Mouse (Mus musculus) hindbrain, embryonic 16.5 days (tissue): Measurements from ENCODE around the gene Abl1. TPM values are rescaled to one million over a fixed set of nuclear protein-coding genes. Genes with fewer than 3 reads are reported as not detected.
A peak's percentile ranks its signal among the peaks of the same experiment; 100 is the strongest.

Experiments
- ATAC-seq: fragments of 200-750 bp; cut with Nextera tagmentation; 2 replicates; pipeline ENCODE4 v1.8.0; 2017; ENCODE audit warnings: moderate TSS enrichment, moderate library complexity
- H3K27ac ChIP-seq: fragments of 300-500 bp; sonication (generic); 2 replicates; pipeline ENCODE4 v1.5.1; 2014; ENCODE audit warnings: low read depth, mild to moderate bottlenecking, control low read depth, low read length, moderate library complexity
- H3K27me3 ChIP-seq: fragments of 300-500 bp; sonication (generic); replicated peaks from 2 replicates; pipeline ENCODE4 v1.6.1; 2014; ENCODE audit warnings: low read length; ENCODE audit not compliant: control insufficient read depth, insufficient read depth
- H3K36me3 ChIP-seq: fragments of 300-500 bp; sonication (generic); 2 replicates; pipeline ENCODE4 v1.6.1; 2014; ENCODE audit warnings: mild to moderate bottlenecking, low read length, moderate library complexity, mixed read lengths; ENCODE audit not compliant: control insufficient read depth, insufficient read depth
- H3K4me1 ChIP-seq: fragments of 300-500 bp; sonication (generic); 2 replicates; pipeline ENCODE4 v1.6.1; 2014; ENCODE audit warnings: low read depth, low read length; ENCODE audit not compliant: control insufficient read depth, insufficient read depth
- H3K4me2 ChIP-seq: fragments of 300-500 bp; sonication (generic); 2 replicates; pipeline ENCODE4 v1.6.1; 2014; ENCODE audit warnings: mild to moderate bottlenecking, low read length, control low read depth, moderate library complexity
- H3K4me3 ChIP-seq: fragments of 300-500 bp; sonication (generic); 2 replicates; pipeline ENCODE4 v1.5.1; 2014; ENCODE audit warnings: mild to moderate bottlenecking, low read length, control low read depth, moderate library complexity
- H3K9ac ChIP-seq: fragments of 300-500 bp; sonication (generic); 2 replicates; pipeline ENCODE4 v1.6.1; 2014; ENCODE audit warnings: low read depth, mild to moderate bottlenecking, control low read depth, low read length, moderate library complexity
- H3K9me3 ChIP-seq: fragments of 300-500 bp; sonication (generic); 2 replicates; pipeline ENCODE4 v1.6.1; 2014; ENCODE audit warnings: mild to moderate bottlenecking, low read length, moderate library complexity; ENCODE audit not compliant: control insufficient read depth
- WGBS: fragments of 180-500 bp; shearing (Covaris S2); extraction: QIAGEN DNeasy Blood & Tissue Kit; methylation state at CpG from one replicate; pipeline ENCODE4 v1.1.7; 2014; 5-methylcytosine and 5-hydroxymethylcytosine counted together
- polyA plus RNA-seq: library from polyadenylated mRNA; unstranded; fragments of >200 nt; fragmentation: Nextera tagmentation; extraction: Ambion mirVana; gene quantifications from 2 replicates; pipeline ENCODE4 v1.2.1, GENCODE M21; 2015

Abl1 gene
- polyA plus RNA-seq: 13.2 and 18.2 TPM in 2 replicates

DNA sequence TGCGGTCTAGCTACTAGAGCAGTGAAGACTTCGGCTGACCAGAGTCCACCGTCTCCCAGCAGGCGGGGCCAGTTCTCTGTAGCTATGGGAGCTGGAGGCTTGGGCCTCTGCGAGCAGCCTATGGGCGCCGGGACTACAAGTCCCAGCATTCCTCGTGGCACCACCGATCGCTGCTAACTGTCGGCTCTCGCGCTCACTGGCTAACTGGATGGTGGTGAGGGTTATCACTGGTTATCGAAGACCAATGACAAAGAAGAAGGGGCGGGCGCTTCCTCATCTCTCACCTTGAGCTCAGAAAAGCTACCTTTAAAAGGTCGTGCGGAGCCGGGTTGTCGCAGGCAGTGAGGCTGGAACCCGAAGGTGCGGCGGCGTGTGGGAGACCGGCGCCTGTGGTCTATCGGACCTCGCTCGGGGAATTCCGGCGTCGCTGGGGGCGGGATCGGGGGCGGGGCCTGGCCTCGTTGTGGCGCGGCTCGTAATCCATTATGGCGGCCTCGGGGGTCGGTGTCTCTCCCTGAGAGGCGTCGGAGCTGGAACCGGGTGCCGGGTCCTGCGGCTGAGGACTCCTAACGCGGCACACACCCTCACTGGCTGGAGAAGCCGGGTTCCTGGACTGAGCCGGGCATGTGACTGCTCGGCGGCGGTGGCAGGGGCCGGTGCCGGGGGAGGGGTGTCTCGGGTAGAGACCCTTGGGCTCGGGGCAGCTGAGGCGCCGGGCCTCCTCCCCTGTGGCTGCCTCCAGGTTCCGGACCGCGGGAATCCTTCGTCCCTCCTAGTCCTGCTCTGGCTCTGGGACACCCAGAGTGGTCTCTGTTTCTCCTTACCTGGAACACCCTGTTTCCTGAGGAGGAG is at the start of gene Abl1:
Gene Abl1, plus strand, starts transcription at position 303 of the 852 bp plus-strand sequence.
- Histone ChIP-seq H3K4me1 (peaks cover 25% of the 10 kb centered on the region), H3K4me2 (peak within 1 kb of the TSS; percentile 75), H3K27ac (peak within 1 kb of the TSS; percentile 98), H3K4me3 (peak within 1 kb of the TSS; percentile 96), H3K36me3 (no peaks in the 10 kb centered on the region), H3K9ac (peak within 1 kb of the TSS; percentile 98), H3K27me3 (no peaks in the 10 kb centered on the region), H3K9me3 (no peaks in the 10 kb centered on the region)
- WGBS: under 1% methylated on average over 55 of the region's 64 CpGs
- peak; percentile 100 for ATAC-seq

DNA sequence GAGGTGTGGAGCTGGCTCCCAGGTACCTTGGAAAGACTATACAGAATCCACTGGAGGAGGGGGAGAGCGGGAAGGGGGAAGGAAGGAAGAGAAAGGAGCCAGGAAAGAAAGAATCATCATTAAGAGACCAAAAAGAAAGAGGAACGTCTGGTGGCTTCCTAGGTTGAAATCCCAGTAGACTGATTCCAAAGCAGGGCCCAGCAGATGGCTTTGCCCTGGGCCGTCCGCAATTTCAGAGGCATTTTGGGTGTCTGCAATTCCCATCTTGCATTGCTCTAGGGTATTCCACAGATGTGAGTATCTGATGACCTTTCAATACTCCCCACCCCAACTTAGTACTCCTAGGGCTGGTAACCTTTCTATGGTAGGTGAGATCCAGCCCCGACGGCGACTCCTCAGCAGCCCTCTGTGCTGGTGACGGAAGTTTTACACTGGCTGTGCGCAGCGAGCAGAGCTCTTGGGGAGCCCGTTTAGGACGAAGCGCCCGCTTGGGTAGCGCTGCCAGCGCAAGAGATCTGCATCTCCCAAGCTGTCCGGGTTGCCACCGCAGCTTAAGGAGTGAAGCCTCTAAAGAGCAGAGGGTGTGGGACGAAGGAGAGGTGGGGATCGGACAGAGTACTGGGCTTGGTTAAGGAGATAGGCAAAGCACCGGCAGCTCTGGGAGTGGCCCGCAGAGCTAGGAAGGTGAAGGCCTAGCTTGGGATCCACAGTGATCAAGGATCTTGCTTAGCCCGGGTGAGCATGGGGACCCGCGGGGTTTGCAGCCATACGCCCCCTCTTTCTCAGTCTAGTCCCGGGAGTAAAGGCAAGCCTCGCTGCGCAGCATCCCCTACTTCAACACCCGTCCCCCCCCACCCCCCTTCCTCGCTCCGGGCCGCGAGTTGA is 49.4 kb upstream of the Abl1 start:
- H3K9ac ChIP-seq: no peak overlapping the region

DNA sequence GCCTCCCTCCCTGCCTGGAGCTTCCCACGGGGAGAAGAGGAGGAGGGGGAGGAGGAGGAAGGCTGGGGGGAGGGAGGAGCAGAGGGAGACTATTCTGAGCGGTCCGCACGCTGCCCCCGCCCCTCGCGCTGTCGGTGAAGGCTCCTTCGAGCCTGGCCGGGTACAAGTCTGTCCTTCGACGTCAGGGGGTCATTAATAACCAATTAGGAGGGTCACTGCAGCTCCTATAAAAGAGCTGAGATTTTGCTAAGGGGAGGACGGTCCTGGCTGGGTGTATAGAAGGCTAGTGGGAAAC is 48.8 kb upstream of the Abl1 start:
- ATAC-seq: no peak
- 1% methylated on average over 12 of the region's 13 CpGs for WGBS
- Histone ChIP-seq H3K36me3 (no peaks in the 10 kb centered on the region), H3K4me3 (no peak overlapping the region), H3K27ac (no peak overlapping the region), H3K4me1 (peaks cover 36% of the 10 kb centered on the region), H3K27me3 (peaks cover 65% of the 10 kb centered on the region), H3K4me2 (no peak overlapping the region), H3K9me3 (no peaks in the 10 kb centered on the region), H3K9ac (no peak overlapping the region)

More for the DNA sequence above, 49.4 kb upstream of the Abl1 start:
- H3K27ac ChIP-seq: no peak overlapping the region
- no peak overlapping the region for H3K4me2 ChIP-seq
- peaks cover 36% of the 10 kb centered on the region for H3K4me1 ChIP-seq
- H3K4me3 ChIP-seq: no peak overlapping the region
- peaks cover 64% of the 10 kb centered on the region for H3K27me3 ChIP-seq
- H3K36me3 ChIP-seq: no peaks in the 10 kb centered on the region
- H3K9me3 ChIP-seq: no peaks in the 10 kb centered on the region
- no peak for ATAC-seq
- under 1% methylated on average over 32 of the region's 34 CpGs for WGBS

DNA sequence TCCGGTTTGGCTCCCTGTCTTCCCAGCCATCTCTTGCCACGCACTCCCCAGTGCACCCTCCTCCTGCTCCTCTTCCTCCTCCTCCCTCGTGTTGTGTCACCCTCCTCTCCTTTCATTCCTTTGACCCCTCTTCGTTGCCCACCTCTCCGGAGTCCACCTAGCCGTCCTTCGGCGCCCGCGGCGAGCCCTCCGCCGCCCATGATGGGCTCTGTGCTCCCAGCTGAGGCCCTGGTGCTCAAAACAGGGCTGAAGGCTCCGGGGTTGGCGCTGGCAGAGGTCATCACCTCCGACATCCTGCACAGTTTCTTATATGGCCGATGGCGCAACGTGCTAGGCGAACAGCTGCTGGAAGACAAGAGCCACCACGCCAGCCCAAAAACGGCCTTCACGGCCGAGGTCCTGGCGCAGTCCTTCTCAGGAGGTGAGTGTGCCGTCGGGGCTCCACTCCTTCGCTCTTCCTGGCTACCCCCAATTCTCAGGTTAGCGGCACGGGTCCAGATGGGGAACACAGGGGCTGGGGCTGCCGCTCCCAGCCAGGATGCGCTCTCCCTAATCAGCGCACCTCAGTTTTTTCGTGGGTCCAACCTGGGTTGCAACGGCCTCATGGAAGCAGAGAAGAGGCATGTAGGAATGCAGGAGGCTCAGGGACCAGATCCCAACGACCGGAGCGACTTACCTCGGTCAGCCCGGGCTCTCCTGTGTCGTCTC is 48.1 kb upstream of the Abl1 start, which contains the start of gene Prdm12:
Gene Prdm12, plus strand, starts transcription at position 137 of the 708 bp plus-strand sequence.
- H3K9ac ChIP-seq: no peak within 1 kb of the TSS

DNA sequence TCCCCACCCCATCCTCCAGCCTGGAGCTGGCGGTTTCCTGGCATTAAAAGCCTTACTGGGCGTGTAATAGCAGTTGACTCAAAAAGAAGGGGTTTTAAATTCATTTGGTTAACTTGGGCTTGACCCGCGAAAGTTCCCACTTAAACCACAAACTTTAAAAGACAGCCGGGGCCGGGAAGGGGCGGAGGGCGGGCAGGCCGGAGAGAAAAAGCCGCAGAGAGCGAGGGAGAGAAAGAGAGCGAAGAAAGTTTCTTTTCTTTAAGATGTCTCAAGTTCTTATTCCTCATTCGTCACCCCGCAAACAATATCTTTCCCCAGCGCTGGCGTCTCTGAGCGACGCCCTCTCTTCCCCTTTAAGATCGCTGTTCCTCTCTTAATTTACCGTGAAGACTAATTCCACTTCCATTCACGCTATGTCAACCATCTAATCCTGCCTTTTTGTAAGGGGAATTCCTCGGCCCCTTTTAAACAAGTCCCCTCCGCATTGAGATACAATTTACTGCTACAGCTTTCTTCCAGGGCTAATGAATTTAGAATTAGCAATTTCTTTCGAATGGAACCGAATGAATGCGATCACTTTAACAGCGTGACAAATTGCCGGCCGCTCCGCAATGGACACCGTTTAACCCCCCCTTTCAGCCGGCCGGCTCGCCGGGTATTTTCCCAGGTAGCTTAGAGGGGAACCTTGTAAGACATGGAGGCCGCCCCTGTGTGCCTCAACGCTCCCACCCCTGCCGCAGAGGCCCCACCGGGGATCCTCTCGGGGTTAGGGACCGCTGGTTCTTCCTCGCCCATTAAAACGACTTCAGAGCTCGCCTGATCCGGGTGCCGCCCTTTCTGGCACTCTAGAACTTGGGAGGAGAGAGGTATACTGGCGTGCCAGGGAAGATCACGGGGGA is 47.3 kb upstream of the Abl1 start:
- H3K27ac ChIP-seq: no peak overlapping the region
- ATAC-seq: 0 out of 2 replicates have a peak, but pooled peaks have one; percentile 6
- WGBS: under 1% methylated on average over 48 of the region's 48 CpGs
- H3K9me3 ChIP-seq: no peaks in the 10 kb centered on the region
- H3K36me3 ChIP-seq: no peaks in the 10 kb centered on the region
- H3K4me3 ChIP-seq: peak overlapping the region; percentile 10
- H3K27me3 ChIP-seq: peaks cover 68% of the 10 kb centered on the region
- peaks cover 28% of the 10 kb centered on the region for H3K4me1 ChIP-seq
- H3K4me2 ChIP-seq: peak overlapping the region; percentile 37
- no peak overlapping the region for H3K9ac ChIP-seq

More for the DNA sequence above, 48.1 kb upstream of the Abl1 start, which contains the start of gene Prdm12:
- Histone ChIP-seq H3K27ac (no peak within 1 kb of the TSS), H3K36me3 (no peaks in the 10 kb centered on the region), H3K4me2 (peak within 1 kb of the TSS; percentile 37), H3K27me3 (peaks cover 67% of the 10 kb centered on the region), H3K4me3 (peak within 1 kb of the TSS; percentile 0; the same call in 1 of the 2 replicates), H3K4me1 (peaks cover 36% of the 10 kb centered on the region), H3K9me3 (no peaks in the 10 kb centered on the region)
- ATAC-seq: no peak
- WGBS: under 1% methylated on average over 41 of the region's 41 CpGs

DNA sequence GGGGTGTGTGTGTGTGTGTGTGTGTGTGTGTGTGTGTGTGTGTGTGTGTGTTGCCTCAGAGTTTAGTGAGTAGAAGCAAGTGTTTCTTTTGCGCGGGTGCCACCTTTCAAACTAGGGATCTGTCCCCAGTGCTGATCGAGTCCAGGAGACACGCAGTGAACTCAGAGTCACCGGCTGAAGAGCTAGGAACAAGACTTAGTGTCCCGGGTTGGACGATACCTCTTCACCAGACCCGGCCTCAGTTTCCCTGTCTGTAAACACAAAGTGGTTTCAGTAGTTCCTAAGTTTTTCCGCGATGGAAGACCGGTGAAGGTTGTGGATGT is 46.7 kb upstream of the Abl1 start:
- Histone ChIP-seq H3K4me2 (no peak overlapping the region), H3K36me3 (no peaks in the 10 kb centered on the region), H3K4me1 (peaks cover 22% of the 10 kb centered on the region), H3K27me3 (peaks cover 69% of the 10 kb centered on the region), H3K9me3 (no peaks in the 10 kb centered on the region), H3K4me3 (no peak overlapping the region), H3K27ac (no peak overlapping the region), H3K9ac (no peak overlapping the region)
- no peak for ATAC-seq
- under 1% methylated on average over 11 of the region's 11 CpGs for WGBS

DNA sequence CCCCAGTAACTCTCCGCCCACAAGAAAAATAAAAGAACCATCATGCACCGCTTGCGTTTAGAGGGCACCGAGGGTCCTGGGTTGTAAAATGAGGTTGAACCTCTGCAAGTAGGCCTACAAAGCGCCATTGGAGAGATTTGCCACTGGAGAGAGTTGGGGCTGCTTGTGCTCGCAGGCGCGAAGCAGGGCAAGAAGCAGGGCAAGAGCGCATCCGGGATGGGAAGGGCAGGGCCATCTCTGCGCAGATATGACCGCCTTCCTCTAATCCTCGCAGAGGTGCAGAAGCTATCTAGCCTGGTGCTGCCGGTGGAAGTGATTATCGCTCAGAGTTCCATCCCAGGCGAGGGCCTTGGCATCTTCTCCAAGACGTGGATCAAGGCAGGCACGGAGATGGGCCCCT is 46.2 kb upstream of the Abl1 start:
- Histone ChIP-seq H3K9ac (no peak overlapping the region), H3K36me3 (no peaks in the 10 kb centered on the region), H3K27ac (no peak overlapping the region), H3K4me3 (no peak overlapping the region), H3K27me3 (peaks cover 70% of the 10 kb centered on the region), H3K4me1 (peaks cover 18% of the 10 kb centered on the region), H3K4me2 (no peak overlapping the region), H3K9me3 (no peaks in the 10 kb centered on the region)
- no peak for ATAC-seq
- 3% methylated on average over 18 of the region's 18 CpGs for WGBS
